Mouse (Mus musculus): ENCODE results near the gene Rbm39.

The Rbm39 gene

GRCm38 (mm10) chr2:156111358-156112079, 68.5 kb downstream of the Rbm39 start, which contains the start of the genes Cpne1 and Rbm12:
Cpne1 (minus strand) TSS chr2:156111965.
Rbm12 (minus strand) TSS chr2:156111978.
- peak; percentile 97 for DNase-seq (ENCODE audit: low read depth, low spot score)

- DNase-seq (ENCODE audit: low read depth, low spot score): peak; percentile 80
Measured at GRCm38 (mm10) chr2:156110627-156111357, 69.2 kb downstream of the Rbm39 start.

Measured in ZHBTc4 (cell line).